Mouse (Mus musculus) stomach, postnatal 0 days (tissue): ENCODE results near the gene Dct. TPM values are rescaled to one million over a fixed set of nuclear protein-coding genes. Genes with fewer than 3 reads are reported as not detected.

ENCODE experiments used
- ATAC-seq: fragments of 200-750 bp; cut with Nextera tagmentation; 2 replicates; pipeline ENCODE4 v1.8.0; 2017; ENCODE audit not compliant: low FRiP score, low TSS enrichment
- DNase-seq: peaks from one replicate; pipeline ENCODE4 v3.0.0-alpha.2; 2016; ENCODE audit warnings: low spot score
- H3K27ac ChIP-seq: fragments of 300-500 bp; sonication (generic); replicated peaks from 2 replicates; pipeline ENCODE4 v1.5.1; 2014; ENCODE audit warnings: mild to moderate bottlenecking, control low read depth
- H3K27me3 ChIP-seq: fragments of 300-500 bp; sonication (generic); 2 replicates; pipeline ENCODE4 v1.6.1; 2014; ENCODE audit warnings: low read length; ENCODE audit not compliant: control insufficient read depth, insufficient read depth
- H3K36me3 ChIP-seq: fragments of 300-500 bp; sonication (generic); 2 replicates; pipeline ENCODE4 v1.6.1; 2014; ENCODE audit warnings: low read length, mixed read lengths; ENCODE audit not compliant: control insufficient read depth, insufficient read depth
- H3K4me1 ChIP-seq: fragments of 300-500 bp; sonication (generic); replicated peaks from 2 replicates; pipeline ENCODE4 v1.6.1; 2014; ENCODE audit warnings: antibody characterized with exemption; ENCODE audit not compliant: control insufficient read depth, insufficient read depth
- H3K4me2 ChIP-seq: fragments of 300-500 bp; sonication (generic); replicated peaks from 2 replicates; pipeline ENCODE4 v1.6.1; 2014; ENCODE audit warnings: low read depth, mild to moderate bottlenecking, control low read depth, moderate library complexity
- H3K4me3 ChIP-seq: fragments of 300-500 bp; sonication (generic); 2 replicates; pipeline ENCODE4 v1.5.1; 2014; ENCODE audit warnings: low read depth, low read length, control low read depth
- H3K9ac ChIP-seq: fragments of 300-500 bp; sonication (generic); 2 replicates; pipeline ENCODE4 v1.6.1; 2014; ENCODE audit warnings: mild to moderate bottlenecking, low read length, control low read depth, mixed read lengths
- H3K9me3 ChIP-seq: fragments of 300-500 bp; sonication (generic); 2 replicates; pipeline ENCODE4 v1.6.1; 2016; ENCODE audit warnings: low read length; ENCODE audit not compliant: control insufficient read depth
- CTCF ChIP-seq: IDR thresholded peaks from 2 replicates; pipeline ENCODE4 v1.5.1; 2016; ENCODE audit warnings: antibody characterized with exemption, low read depth, mild to moderate bottlenecking, moderate library complexity
- EP300 ChIP-seq: optimal IDR thresholded peaks from 2 replicates; pipeline ENCODE3; 2016; ENCODE audit warnings: antibody characterized with exemption
- WGBS: fragments of 180-500 bp; shearing (Covaris S2); extraction: QIAGEN DNeasy Blood & Tissue Kit; methylation state at CpG from one replicate; pipeline ENCODE4 v1.1.7; 2014; 5-methylcytosine and 5-hydroxymethylcytosine counted together
- polyA plus RNA-seq: library from polyadenylated mRNA; unstranded; fragments of >200 nt; fragmentation: Nextera tagmentation; extraction: Ambion mirVana; gene quantifications from 2 replicates; pipeline ENCODE4 v1.2.1, GENCODE M21; 2015

Dct gene
- polyA plus RNA-seq, 1 experiment from 2014 or later: 0.27 TPM

DNA sequence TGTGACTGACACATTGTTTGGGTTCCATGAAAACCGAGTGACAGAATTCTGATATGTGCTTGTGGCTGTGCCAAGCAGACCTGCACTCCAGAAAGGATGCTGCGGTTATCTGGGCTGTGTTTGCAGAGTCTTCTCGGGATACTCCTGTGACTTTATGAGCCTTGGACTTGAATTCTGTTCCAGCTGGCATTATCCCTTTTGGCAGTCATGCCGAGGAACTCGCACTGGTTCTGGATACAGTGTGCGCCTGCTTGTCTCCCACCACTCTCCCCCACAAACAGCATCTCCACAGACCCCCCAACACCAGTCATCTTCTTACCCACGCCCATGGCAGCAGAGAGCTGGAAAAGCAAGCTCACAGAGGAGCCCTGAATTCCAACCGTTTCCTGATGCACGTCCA is 42.5 kb downstream of the Dct start:
- Histone ChIP-seq H3K4me1 (no peaks in the 10 kb centered on the region), H3K4me2 (no peak overlapping the region), H3K27me3 (no peaks in the 10 kb centered on the region), H3K9ac (no peak overlapping the region), H3K36me3 (no peaks in the 10 kb centered on the region), H3K4me3 (no peak overlapping the region), H3K9me3 (no peaks in the 10 kb centered on the region), H3K27ac (no peak overlapping the region)
- no peak for DNase-seq
- TF ChIP-seq CTCF (no peak), EP300 (no peak)
- no peak for ATAC-seq
- 66% methylated on average over 9 of the region's 9 CpGs for WGBS

DNA sequence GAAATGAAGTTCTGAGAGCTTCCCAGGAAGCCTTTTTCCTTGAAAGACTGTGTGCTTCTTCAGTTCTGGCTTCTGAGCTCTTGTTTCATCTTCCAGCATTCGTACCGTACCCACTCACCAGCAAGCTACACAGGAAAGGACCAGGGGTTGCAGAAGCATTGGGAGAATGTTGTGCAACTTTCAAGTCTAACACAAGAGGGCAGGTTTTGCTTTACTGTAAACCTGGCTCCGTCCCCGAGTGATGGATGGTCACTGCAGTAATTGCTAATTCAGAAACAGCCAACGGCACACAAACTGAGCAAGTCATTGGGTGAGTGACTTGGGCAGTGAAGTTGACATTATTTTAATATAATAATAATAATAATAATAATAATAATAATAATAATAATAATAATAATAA is 46.3 kb downstream of the Dct start:
- peak; percentile 72 for ATAC-seq
- WGBS: 8% methylated on average over 5 of the region's 5 CpGs

DNA sequence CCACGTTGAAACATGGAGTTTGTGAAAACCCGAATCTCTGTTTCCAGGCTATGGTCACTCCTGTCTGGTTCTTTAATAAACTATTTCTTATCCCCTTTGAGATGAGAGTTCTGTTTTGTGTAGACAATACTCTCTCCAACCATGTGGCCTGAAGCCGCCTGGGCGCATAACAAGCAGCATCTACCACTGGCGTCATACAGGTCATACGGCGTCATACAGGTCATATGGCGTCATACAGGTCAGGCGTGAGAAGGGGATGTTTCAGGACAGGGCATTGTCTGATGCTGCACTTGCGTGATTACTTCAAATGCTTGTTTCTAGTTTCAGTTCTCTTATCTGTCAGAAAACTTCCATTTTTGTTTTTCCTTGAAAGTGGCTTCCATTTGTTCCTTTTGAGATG is 47.6 kb downstream of the Dct start:
- no peaks in the 10 kb centered on the region for H3K36me3 ChIP-seq

More for the DNA sequence above, 46.3 kb downstream of the Dct start:
- H3K27ac ChIP-seq: no peak overlapping the region
- H3K4me1 ChIP-seq: no peaks in the 10 kb centered on the region
- TF ChIP-seq EP300: no peak
- TF ChIP-seq CTCF: peak; percentile 87
- H3K4me2 ChIP-seq: no peak overlapping the region
- no peak overlapping the region for H3K4me3 ChIP-seq
- DNase-seq: peak; percentile 56
- H3K27me3 ChIP-seq: no peaks in the 10 kb centered on the region
- H3K9me3 ChIP-seq: no peaks in the 10 kb centered on the region
- H3K36me3 ChIP-seq: no peaks in the 10 kb centered on the region
- no peak overlapping the region for H3K9ac ChIP-seq

DNA sequence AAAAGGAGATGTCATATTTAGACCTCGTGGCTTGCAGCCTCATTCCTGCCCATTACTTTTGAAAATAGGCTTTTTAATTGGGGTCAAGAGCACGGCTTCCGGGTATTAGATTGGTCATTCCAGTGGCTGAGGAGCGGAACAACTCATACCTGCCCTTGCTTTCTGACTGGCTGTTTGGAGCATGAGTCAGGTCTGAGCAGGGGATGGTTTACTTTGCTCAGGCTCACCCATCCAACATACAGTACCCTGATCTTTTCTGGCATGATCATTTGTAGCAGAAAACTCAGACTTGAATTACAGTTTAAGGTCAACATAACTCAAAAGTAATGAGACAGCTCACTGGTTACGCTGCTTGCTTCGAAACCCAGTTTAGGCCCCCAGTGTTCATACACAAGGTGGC is 58.2 kb downstream of the Dct start:
- no peak for DNase-seq
- Histone ChIP-seq H3K36me3 (no peaks in the 10 kb centered on the region), H3K9me3 (no peaks in the 10 kb centered on the region), H3K4me2 (no peak overlapping the region), H3K4me1 (no peaks in the 10 kb centered on the region), H3K27me3 (no peaks in the 10 kb centered on the region), H3K9ac (no peak overlapping the region), H3K4me3 (no peak overlapping the region), H3K27ac (no peak overlapping the region)
- no peak for ATAC-seq
- WGBS: 85% methylated on average over 6 of the region's 6 CpGs
- no peak for TF ChIP-seq EP300
- TF ChIP-seq CTCF: no peak

More for the DNA sequence above, 47.6 kb downstream of the Dct start:
- H3K4me1 ChIP-seq: no peaks in the 10 kb centered on the region
- ATAC-seq (no peak), DNase-seq (no peak)
- no peaks in the 10 kb centered on the region for H3K27me3 ChIP-seq
- no peak overlapping the region for H3K4me3 ChIP-seq
- TF ChIP-seq CTCF (no peak), EP300 (no peak)
- H3K27ac ChIP-seq: no peak overlapping the region
- H3K9ac ChIP-seq: no peak overlapping the region
- no peak overlapping the region for H3K4me2 ChIP-seq
- WGBS: 90% methylated on average over 10 of the region's 10 CpGs
- H3K9me3 ChIP-seq: no peaks in the 10 kb centered on the region

DNA sequence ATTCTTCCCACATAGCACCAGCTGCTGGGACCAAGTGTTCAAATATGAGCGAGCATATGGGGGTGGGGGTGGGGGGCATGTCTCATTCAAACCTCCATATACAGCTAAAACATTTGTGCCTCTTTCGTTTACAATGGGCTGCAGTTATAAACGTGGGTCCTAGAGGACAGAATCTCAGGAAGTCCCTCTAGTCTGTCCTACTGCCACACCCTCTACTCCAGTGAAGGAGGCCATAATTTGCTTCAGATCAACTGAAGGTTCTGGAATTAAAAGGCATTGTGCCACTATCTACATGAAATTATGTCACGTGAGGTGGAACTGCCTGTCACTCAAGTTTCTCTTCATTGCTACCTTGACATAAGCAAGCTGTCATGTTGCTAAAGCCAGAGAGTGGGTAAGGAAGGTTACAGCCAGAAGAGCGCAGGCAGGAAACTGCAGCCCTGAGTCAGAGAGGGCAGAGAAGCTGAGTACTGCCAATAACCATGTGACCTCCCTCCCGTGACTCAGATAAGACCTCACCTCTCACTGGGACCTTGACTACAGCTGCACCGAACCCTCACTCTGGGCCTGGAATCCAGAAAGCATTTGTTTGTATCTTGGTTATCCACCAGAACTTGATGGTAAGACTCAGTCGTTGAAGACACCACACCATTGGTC is 59.3 kb downstream of the Dct start:
- Histone ChIP-seq H3K27me3 (no peaks in the 10 kb centered on the region), H3K36me3 (no peaks in the 10 kb centered on the region), H3K9me3 (no peaks in the 10 kb centered on the region), H3K4me2 (no peak overlapping the region), H3K27ac (no peak overlapping the region), H3K9ac (no peak overlapping the region), H3K4me3 (no peak overlapping the region), H3K4me1 (no peaks in the 10 kb centered on the region)
- TF ChIP-seq EP300: no peak
- TF ChIP-seq CTCF: no peak
- ATAC-seq (0 out of 2 replicates have a peak, but pooled peaks have one; percentile 45), DNase-seq (no peak)
- WGBS: 52% methylated on average over 8 of the region's 8 CpGs

DNA sequence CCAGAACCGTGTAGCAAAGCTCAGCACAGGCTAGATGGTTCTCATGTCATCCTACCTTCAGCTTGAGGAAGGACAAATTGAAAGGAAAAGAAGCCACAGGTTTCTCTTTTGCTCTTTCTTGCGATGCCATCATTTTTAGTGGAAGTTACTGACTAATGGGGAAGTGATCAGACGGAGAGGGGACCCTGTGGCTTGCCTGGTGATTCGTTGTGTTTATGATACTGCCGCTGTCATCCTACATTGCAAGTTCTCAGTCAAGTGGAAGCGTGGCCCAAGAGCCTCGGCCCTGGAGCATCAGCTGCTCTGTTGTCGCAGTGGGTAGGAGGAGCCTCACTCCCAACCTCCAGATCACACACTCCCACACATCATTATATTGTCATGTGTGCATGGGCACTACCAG is 61.8 kb downstream of the Dct start:
- H3K27ac ChIP-seq: no peak overlapping the region
- no peaks in the 10 kb centered on the region for H3K27me3 ChIP-seq
- H3K36me3 ChIP-seq: no peaks in the 10 kb centered on the region
- no peak overlapping the region for H3K4me3 ChIP-seq
- 66% methylated on average over 8 of the region's 8 CpGs for WGBS
- H3K9me3 ChIP-seq: no peaks in the 10 kb centered on the region
- no peak for DNase-seq
- no peak overlapping the region for H3K9ac ChIP-seq
- H3K4me2 ChIP-seq: no peak overlapping the region
- TF ChIP-seq CTCF (no peak), EP300 (no peak)
- H3K4me1 ChIP-seq: no peaks in the 10 kb centered on the region
- ATAC-seq: no peak
